Mouse (Mus musculus) embryo, embryonic 10 days (tissue): ENCODE data around the gene Coch.
"Not testable (repeated sequence)": the region's sequence is repeated elsewhere in the genome, so short reads cannot be mapped to it uniquely, and the experiment has no call there.

Experiments
- DNase-seq: peaks from one replicate; pipeline ENCODE4 v3.0.0-alpha.2; 2015; ENCODE audit warnings: low spot score

Coch gene

GRCm38 (mm10) chr12:51593229-51594029 is at the start of gene Coch:
Gene Coch (plus strand): TSS chr12:51593341.
- peak; percentile 45 for DNase-seq

GRCm38 (mm10) chr12:51543402-51543960 is 49.7 kb upstream of the Coch start:
- no peak for DNase-seq

GRCm38 (mm10) chr12:51555041-51555440 is 38.1 kb upstream of the Coch start:
- DNase-seq, result no peak

GRCm38 (mm10) chr12:51561416-51561815 is 31.7 kb upstream of the Coch start:
- DNase-seq, result peak; percentile 9

- DNase-seq, result peak; percentile 30
Measured at GRCm38 (mm10) chr12:51567225-51567624, 25.9 kb upstream of the Coch start.

GRCm38 (mm10) chr12:51569472-51569871 is 23.7 kb upstream of the Coch start:
- no peak for DNase-seq

GRCm38 (mm10) chr12:51569944-51570343 is 23.2 kb upstream of the Coch start:
- no peak for DNase-seq

- no peak for DNase-seq
Measured at GRCm38 (mm10) chr12:51572651-51573050, 20.5 kb upstream of the Coch start.

- DNase-seq, result not testable (repeated sequence)
Measured at GRCm38 (mm10) chr12:51577816-51578215, 15.3 kb upstream of the Coch start.

GRCm38 (mm10) chr12:51589263-51589662 is 3.9 kb upstream of the Coch start:
- DNase-seq, result no peak

- DNase-seq, result no peak
Measured at GRCm38 (mm10) chr12:51591921-51592320, 1.2 kb upstream of the Coch start.

GRCm38 (mm10) chr12:51592888-51593228 is 283 bp upstream of the Coch start:
- DNase-seq, result peak; percentile 65

- peak; percentile 27 for DNase-seq
Measured at GRCm38 (mm10) chr12:51594030-51594470, 909 bp downstream of the Coch start.

GRCm38 (mm10) chr12:51603306-51603705 is 10.2 kb downstream of the Coch start:
- no peak for DNase-seq

GRCm38 (mm10) chr12:51606138-51606537 is 13.0 kb downstream of the Coch start:
- DNase-seq, result no peak

GRCm38 (mm10) chr12:51612361-51612760 is 19.2 kb downstream of the Coch start:
- no peak for DNase-seq

- no peak for DNase-seq
Measured at GRCm38 (mm10) chr12:51620572-51620971, 27.4 kb downstream of the Coch start.

- no peak for DNase-seq
Measured at GRCm38 (mm10) chr12:51621161-51621560, 28.0 kb downstream of the Coch start.

GRCm38 (mm10) chr12:51622670-51623365 is 29.7 kb downstream of the Coch start:
- peak; percentile 27 for DNase-seq

GRCm38 (mm10) chr12:51623366-51623694 is 30.2 kb downstream of the Coch start:
- DNase-seq, result no peak

- no peak for DNase-seq
Measured at GRCm38 (mm10) chr12:51633481-51633880, 40.3 kb downstream of the Coch start.

- DNase-seq, result no peak
Measured at GRCm38 (mm10) chr12:51636260-51636659, 43.1 kb downstream of the Coch start.
